Mouse (Mus musculus): ENCODE results near the gene Dip2c. TPM values are rescaled to one million over a fixed set of nuclear protein-coding genes. Genes with fewer than 3 reads are reported as not detected.

Gene Dip2c
- 10 to 100 TPM; 73.4 to 74.0 TPM for total RNA-seq (2021)

GRCm38 (mm10) chr13:9276322-9276855 is at the start of gene Dip2c:
Gene Dip2c, plus strand, starts transcription at chr13:9276528.
- peak; percentile 84 to 91 for DNase-seq (ENCODE audit: low spot score in 2 of 2)
- intact Hi-C loops (cut with DNase I) = loop anchor here (1.0 to 5.0 kb wide), 2 partner anchors 85 to 191 kb away; no protein-coding TSS in a partner anchor

DNA sequence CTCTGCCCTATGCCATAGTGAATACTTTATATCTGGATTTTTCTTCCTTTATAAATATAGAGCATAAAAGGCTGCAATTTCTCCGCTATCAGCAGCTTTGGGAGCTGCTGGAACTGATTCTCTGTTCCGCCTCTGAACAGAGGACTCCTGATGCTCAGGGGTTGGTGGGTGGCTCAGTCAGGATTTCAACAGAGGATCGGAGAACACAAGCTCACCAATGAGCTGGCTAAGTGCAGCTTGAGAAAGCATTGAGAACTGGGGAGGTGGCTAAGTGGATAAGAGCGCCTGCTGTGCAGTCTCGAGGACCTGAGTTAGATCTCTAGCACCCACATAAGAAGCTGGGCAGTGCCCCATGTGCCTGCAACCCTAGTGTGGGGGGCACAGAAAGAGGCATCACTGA is 49.2 kb upstream of the Dip2c start:
- intact Hi-C loops (cut with DNase I) = no loop called here
- DNase-seq (ENCODE audit: low spot score in 2 of 2) = peak; percentile 2 to 26

DNA sequence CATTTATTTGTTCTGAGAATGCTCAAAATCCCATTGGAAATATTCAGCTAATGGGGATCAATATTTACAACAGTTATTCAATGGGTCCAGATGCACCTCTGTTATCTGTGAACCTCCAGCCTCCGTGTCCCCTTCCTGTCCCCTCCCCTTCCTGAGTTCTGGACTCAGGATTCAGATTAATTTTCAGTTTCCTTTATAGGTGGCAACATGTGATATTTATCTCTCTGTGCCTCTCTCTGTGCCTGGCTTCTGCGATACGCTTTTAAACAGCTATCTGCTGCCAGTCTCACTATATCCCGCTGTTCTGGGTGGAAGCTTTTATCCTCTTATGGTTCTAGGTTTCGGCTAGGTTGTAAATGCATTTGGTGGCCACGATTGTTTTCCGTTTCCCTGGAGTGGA is 38.8 kb upstream of the Dip2c start:
- DNase-seq (ENCODE audit: low spot score in 2 of 2) = no peak
- intact Hi-C loops (cut with DNase I) = no loop called here

GRCm38 (mm10) chr13:9239127-9239526 is 37.2 kb upstream of the Dip2c start:
- intact Hi-C loops (cut with DNase I) = loop anchor here (1.0 kb wide), 1 partner anchor 48 kb away; no protein-coding TSS in a partner anchor
- peak in 1 of 2 experiments; percentile 3 for DNase-seq (ENCODE audit: low spot score in 2 of 2)

DNA sequence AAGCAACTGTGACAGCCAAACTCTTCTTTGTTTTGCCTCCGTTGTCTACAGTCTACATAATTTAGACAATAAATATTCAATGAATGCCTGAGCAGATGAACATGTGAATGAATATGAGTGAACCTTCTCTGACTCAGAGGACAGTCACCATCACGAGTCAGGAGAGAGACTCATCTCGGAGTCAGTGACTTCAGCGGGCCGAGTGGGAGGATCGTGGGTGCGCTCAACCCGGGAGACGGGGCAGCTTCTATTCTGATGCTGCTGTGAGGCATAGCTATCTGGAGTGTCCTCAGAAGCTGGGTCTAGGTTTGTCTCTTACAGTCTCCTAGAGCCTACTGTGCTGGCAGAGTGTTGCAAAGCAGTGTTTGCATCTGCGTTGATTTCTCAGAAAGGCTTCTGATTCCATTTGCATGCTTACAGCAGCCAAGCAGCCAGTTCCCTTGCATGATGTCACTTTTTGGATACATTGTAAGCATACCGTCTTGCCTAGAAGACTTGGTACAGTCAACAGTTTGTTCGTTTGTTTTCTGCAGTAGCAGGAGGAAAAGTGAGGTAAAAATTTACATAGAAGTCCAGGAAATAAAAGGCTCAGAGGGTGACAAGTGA is 36.6 kb upstream of the Dip2c start:
- peak; percentile 79 to 96 for DNase-seq (ENCODE audit: low spot score in 2 of 2)
- intact Hi-C loops (cut with DNase I) = loop anchor here (1.0 kb wide), 1 partner anchor 48 kb away; no protein-coding TSS in a partner anchor

GRCm38 (mm10) chr13:9261748-9262147 is 14.6 kb upstream of the Dip2c start:
- intact Hi-C loops (cut with DNase I) = no loop called here

GRCm38 (mm10) chr13:9265516-9265915 is 10.8 kb upstream of the Dip2c start:
- DNase-seq (ENCODE audit: low spot score in 2 of 2) = no peak
- intact Hi-C loops (cut with DNase I) = no loop called here

More at GRCm38 (mm10) chr13:9261748-9262147, 14.6 kb upstream of the Dip2c start:
- DNase-seq (ENCODE audit: low spot score in 2 of 2) = no peak

DNA sequence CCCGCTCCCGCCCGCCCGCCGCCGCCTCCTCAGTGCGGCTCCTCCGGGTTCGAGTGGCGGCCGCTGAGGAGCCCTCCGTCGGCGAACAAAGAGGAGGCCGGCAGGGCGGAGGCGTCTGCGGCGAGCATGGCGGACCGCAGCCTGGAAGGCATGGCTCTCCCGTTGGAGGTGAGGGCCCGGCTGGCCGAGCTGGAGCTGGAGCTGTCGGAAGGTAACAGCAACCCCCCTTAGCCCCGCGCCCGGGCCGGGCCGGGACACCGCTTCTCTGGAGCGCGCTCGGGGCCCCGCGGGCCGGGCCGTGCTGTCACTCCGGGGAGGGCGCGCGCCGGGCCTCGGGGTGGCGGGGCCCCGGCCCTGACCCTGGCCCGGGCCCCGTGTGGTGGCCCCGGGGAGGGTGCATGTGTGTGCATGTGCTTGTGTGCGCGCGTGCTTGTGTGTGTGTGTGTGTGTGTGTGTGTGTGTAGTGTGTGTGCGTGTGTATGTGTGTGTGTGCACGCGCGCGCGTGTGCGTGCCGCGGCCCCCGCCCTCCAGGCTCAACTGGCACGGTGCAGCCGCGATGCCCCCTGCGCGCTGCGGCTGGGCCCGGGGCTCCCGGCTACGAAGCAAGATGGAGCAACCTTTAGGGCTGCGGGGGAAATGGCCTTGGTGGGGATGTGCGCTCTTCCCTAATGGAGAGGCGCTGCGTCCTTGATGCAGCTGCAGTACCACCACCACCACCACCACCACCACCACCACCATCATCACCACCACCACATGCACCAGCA is 710 bp downstream of the Dip2c start:
- DNase-seq (ENCODE audit: low spot score in 2 of 2) = peak; percentile 45 to 64
- intact Hi-C loops (cut with DNase I) = loop anchor here (1.0 to 5.0 kb wide), 2 partner anchors 86 to 190 kb away; no protein-coding TSS in a partner anchor

- intact Hi-C loops (cut with DNase I) = loop anchor here (5.0 kb wide), 1 partner anchor 190 kb away; no protein-coding TSS in a partner anchor
- peak; percentile 25 to 36 for DNase-seq (ENCODE audit: low spot score in 2 of 2)
These were observed 1.3 kb downstream of the Dip2c start for GRCm38 (mm10) chr13:9277621-9277960.

DNA sequence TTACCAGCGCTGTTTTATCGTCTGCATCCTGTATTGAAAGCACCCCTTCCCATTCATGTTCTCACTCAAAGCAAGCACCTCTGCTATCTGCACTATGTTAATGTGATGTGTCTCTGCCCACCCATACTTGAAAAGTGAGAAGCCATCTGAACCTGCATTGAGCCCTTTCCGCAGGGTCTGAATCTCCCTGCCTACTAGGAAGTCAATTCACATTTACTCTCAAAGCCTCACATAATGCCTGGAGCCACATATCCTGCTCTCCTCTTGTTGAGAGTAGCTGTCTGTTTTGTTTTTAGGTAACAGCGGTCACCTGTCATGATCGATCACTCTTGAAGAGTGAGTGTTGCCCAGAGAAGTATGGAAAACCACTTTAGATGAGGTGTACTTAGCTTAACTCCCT is 2.3 kb downstream of the Dip2c start:
- intact Hi-C loops (cut with DNase I) = loop anchor here (5.0 kb wide), 1 partner anchor 189 kb away; no protein-coding TSS in a partner anchor
- DNase-seq (ENCODE audit: low spot score in 2 of 2) = no peak

GRCm38 (mm10) chr13:9283050-9283449 is 6.7 kb downstream of the Dip2c start:
- DNase-seq (ENCODE audit: low spot score in 2 of 2) = peak; percentile 28 to 69

DNA sequence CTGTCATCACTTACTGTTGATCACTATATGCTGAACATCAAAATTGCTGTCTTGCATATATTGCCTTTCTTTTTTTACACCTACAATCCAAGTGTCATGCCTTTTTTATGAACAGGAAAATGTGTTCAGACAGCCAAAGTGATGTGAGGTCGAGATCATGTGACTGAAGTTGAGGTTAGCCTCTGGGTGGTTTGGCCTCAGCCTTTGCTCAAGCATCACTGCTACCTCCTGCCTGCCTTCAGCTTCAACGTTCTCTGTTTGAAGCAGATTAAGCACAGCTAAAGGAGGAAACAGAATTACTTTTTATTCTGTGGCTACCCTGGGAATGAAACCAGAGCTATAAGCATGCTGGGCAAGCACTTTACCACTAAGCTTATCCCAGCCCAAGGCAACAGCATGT is 13.6 kb downstream of the Dip2c start:
- no peak for DNase-seq (ENCODE audit: low spot score in 2 of 2)
- intact Hi-C loops (cut with DNase I) = no loop called here

More at GRCm38 (mm10) chr13:9283050-9283449, 6.7 kb downstream of the Dip2c start:
- intact Hi-C loops (cut with DNase I) = no loop called here

DNA sequence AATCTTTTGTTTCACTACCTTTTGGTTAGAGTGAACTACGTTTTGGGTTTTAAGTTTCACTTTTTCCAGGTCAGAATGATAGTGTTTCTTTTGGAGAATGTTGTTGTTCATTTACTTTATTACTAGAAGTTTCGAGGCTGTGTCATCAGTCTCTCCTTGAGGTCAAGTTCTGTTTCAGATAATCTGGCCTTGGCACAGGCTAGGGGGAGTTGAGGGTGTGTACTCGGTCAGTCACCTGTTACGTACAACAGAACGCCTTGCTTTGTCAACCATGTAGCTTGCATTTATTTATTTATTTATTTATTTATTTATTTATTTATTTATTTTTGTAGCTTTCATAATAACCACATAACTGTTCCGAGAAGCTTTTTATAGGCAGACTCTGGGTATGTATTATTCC is 20.0 kb downstream of the Dip2c start:
- intact Hi-C loops (cut with DNase I) = no loop called here
- no peak for DNase-seq (ENCODE audit: low spot score in 2 of 2)

DNA sequence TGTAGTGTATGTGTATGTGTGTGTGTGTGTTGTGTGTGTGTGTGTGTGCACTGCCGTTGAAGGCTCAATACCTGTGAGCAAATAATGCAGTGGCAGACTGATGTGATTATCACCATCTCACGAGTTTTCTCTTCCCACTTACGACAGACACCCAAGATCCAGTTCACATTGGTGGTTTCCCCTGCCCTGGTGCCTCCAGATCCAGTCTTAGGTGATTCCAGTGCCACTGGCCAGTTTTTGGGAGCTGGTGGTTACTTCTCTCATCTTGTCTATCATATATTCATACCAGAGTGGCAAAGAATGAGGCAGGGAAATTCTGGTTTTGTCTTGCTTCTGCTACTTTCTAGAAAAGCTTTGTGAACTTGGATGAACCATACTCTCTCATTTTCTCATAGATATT is 20.9 kb downstream of the Dip2c start:
- intact Hi-C loops (cut with DNase I) = no loop called here
- DNase-seq (ENCODE audit: low spot score in 2 of 2) = no peak

GRCm38 (mm10) chr13:9297689-9298088 is 21.4 kb downstream of the Dip2c start:
- intact Hi-C loops (cut with DNase I) = no loop called here
- DNase-seq (ENCODE audit: low spot score in 2 of 2) = peak in 1 of 2 experiments; percentile 17

DNA sequence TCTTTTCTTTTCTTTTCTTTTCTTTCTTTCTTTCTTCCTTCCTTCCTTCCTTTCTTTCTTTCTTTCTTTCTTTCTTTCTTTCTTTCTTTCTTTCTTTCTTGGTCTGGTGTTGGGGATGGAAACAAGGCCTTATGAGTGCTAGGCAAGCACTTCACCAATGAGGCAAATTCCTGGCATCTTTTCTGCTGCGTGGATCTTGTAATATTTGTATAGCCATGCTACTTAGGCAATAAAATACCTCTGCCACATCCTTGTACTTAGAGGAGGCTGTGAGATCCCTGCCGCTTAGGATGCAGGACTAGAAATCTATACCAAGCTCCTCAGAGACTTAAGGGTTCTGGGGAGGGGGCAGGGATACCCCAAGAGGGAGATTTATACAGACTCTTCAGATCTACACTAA is 23.3 kb downstream of the Dip2c start:
- no peak for DNase-seq (ENCODE audit: low spot score in 2 of 2)
- intact Hi-C loops (cut with DNase I) = no loop called here

DNA sequence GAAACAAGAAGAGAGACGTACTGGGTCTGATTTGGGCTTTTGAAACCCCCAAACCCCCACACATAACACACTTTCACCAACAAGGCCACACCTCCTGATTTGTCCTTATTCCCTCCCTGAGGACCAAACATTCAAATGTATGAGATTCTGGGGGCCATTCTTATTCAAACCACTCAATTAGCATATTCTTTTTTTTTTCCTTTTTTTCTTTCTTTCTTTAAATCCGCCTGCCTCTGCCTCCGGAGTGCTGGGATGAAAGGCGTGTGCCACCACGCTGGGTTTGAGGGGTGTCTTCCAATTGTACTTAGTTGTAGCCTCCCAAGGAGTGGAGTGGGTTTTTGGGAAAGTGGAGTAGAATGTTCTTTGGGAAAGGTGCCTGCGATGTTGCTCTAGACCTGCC is 32.5 kb downstream of the Dip2c start:
- intact Hi-C loops (cut with DNase I) = no loop called here
- DNase-seq (ENCODE audit: low spot score in 2 of 2) = no peak

GRCm38 (mm10) chr13:9310806-9311205 is 34.5 kb downstream of the Dip2c start:
- no peak for DNase-seq (ENCODE audit: low spot score in 2 of 2)
- intact Hi-C loops (cut with DNase I) = no loop called here

DNA sequence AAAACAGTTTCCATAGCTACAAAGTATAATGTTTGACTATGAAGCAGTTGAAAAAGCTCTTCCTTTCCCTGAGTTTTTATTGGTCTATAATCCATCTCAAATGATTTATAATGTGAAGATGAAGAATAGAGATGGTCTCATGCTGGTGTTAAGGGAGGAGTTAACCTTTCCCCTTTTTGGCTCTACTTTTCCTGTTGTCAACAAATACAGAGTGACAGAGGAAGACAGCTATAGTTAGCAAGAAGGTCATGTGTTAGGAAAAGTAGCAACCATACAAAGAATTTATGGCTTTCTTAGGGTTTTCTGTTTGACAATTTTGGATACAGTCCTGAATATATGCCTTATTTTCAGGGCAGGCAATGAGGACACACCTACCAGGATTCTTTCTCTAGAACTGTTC is 36.6 kb downstream of the Dip2c start:
- intact Hi-C loops (cut with DNase I) = no loop called here
- DNase-seq (ENCODE audit: low spot score in 2 of 2) = no peak

DNA sequence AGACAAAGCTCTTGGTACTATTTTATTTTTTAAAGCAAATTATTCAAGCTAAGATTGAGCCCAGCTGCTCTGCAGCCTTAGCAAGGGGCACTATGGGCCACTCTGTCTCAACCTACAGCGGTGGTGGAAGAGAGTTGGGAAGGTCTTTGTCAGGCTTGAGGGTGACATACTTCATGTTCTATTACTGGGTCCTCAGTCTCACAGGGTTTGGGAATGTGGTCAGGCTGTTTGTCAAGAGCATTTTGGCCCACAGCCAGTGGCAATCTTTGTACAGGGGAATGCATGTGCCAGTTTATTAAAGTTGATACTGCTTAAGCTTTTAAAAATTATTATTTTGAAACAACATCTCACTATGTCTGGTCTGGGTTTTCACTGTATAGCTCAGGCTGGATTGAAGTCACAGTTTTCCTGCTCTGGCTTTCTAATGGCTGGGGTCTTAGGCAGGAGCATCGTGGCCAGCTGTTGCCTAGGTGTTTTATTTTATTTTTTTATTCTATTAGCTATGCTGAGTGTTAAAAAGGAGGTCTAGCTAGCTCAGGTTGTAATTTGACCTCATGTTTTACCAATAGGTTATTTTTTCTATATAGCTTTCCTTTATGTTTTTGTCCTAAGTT is 37.9 kb downstream of the Dip2c start:
- DNase-seq (ENCODE audit: low spot score in 2 of 2) = no peak
- intact Hi-C loops (cut with DNase I) = no loop called here

Measured in left cerebral cortex, postnatal 25 days (tissue).